11 mouse cellular contexts compared by ENCODE assay signal in genomic region chr5:137613076-137613475, GRCm38 (mm10). TPM values are rescaled to one million over a fixed set of nuclear protein-coding genes. Genes with fewer than 3 reads are reported as not detected.
DNase-seq lines count a peak whose midpoint lies in the region; ATAC-seq and TF ChIP-seq lines count a peak whose summit lies in the region.
"Had no signal": no experiment of that assay in that cellular context is flagged by ENCODE, and none has a peak within 500 bp of the region (broad histone marks: within the 10 kb centered on the region; RNA-seq: fewer than 3 reads in every experiment).

No protein-coding gene starts in this region.

- no peak for TF ChIP-seq CTCF in gastrocnemius, adult 2 months (IDR thresholded peaks at IDR 0.05)

- intact Hi-C loops in gastrocnemius, adult 2 months (cut with DNase I), result no loop called here

- no peak for ATAC-seq in limb, embryonic 11.5 days (ENCODE audit: insufficient number of reproducible peaks, low FRiP score, low TSS enrichment, low read depth)
- no peak for ATAC-seq in erythroblast, adult 5-6 weeks (replicated peaks; ENCODE audit: low FRiP score, poor library complexity, severe bottlenecking)
- ATAC-seq: liver, postnatal 0 days had no signal

- peak overlapping the region; percentile 88 for H3K27ac ChIP-seq in gastrocnemius, adult 2 months
- peak overlapping the region; percentile 55 for H3K27ac ChIP-seq in brown adipose tissue, adult 24 weeks (replicated peaks; ENCODE audit: low read depth, low read length)
- H3K27ac ChIP-seq in limb, embryonic 11.5 days (replicated peaks; ENCODE audit: low read depth, low read length), result peak overlapping the region; percentile 97; the same call in 1 of the 2 replicates

- no peaks in the 10 kb centered on the region for H3K9me3 ChIP-seq in limb, embryonic 11.5 days (ENCODE audit: control insufficient read depth, low read length)

- H3K4me3 ChIP-seq in gastrocnemius, adult 2 months, result peak overlapping the region; percentile 72
- H3K4me3 ChIP-seq in brown adipose tissue, adult 24 weeks (ENCODE audit: insufficient read depth, low read depth, low read length), result no peak overlapping the region
- H3K4me3 ChIP-seq in limb, embryonic 11.5 days (ENCODE audit: low read depth, low read length), result no peak overlapping the region

- H3K9ac ChIP-seq in limb, embryonic 11.5 days (ENCODE audit: low read length), result peak overlapping the region; percentile 41
- H3K9ac ChIP-seq: liver, postnatal 0 days had no signal

- 72% methylated on average over 5 of the region's 5 CpGs for WGBS in limb, embryonic 11.5 days

- H3K4me1 ChIP-seq in brown adipose tissue, adult 24 weeks (ENCODE audit: control insufficient read depth, insufficient read depth, insufficient read length, low read length), result peaks cover 20% of the 10 kb centered on the region
- H3K4me1 ChIP-seq in limb, embryonic 11.5 days (ENCODE audit: control insufficient read depth, insufficient read depth, low read length), result peaks cover 46% of the 10 kb centered on the region

- H3K27me3 ChIP-seq in limb, embryonic 11.5 days (ENCODE audit: control insufficient read depth, insufficient read depth, low read length), result no peaks in the 10 kb centered on the region

- no peak overlapping the region for H3K4me2 ChIP-seq in limb, embryonic 11.5 days (ENCODE audit: low read depth, severe bottlenecking)

- no peaks in the 10 kb centered on the region for H3K36me3 ChIP-seq in limb, embryonic 11.5 days (ENCODE audit: control insufficient read depth, insufficient read depth, low read length)

- peak; percentile 56 for DNase-seq in gastrocnemius, adult 2 months
- no peak for DNase-seq in gastrocnemius, postnatal 4 days (ENCODE audit: low spot score in 2 of 2)
- peak; percentile 33 for DNase-seq in lung, postnatal 25 days (ENCODE audit: low spot score)
- no peak for DNase-seq in lung, postnatal 4 days
- DNase-seq in limb, embryonic 11.5 days (ENCODE audit: low spot score), result no peak
- DNase-seq in cerebellum, adult 11-12 months, result no peak
- DNase-seq: cerebellum, adult 8-10 months; liver, postnatal 0 days; right cerebral cortex, postnatal 4 days had no signal

RNA-seq across cellular contexts. Expression of gene Pcolce, which starts 0.5 kb away (rescaled TPM):
- 10 to 100 TPM; 30.9 to 76.1 TPM for total RNA-seq in gastrocnemius, adult 2 months (2021)
- 100 to 1,000 TPM; 362 to 399 TPM for total RNA-seq in gastrocnemius, postnatal 4 days (2021)
- polyA plus RNA-seq in brown adipose tissue, adult 24 weeks (2012; ENCODE audit: insufficient read depth, insufficient read length, missing spikeins), result 66.8 and 89.9 TPM in 2 replicates
- polyA plus RNA-seq in limb, embryonic 11.5 days (2014; fragmentation: Nextera tagmentation; extraction: Ambion mirVana), result 150 TPM in 2 replicates
- total RNA-seq in erythroblast, adult 5-6 weeks (2015; ENCODE audit: low replicate concordance), result not detected in 2 replicates
- total RNA-seq in erythroblast, adult 5-6 weeks (2017; ENCODE audit: low replicate concordance), result not detected in 2 replicates

RNA-seq across cellular contexts. Expression of gene Mospd3, which starts 12.2 kb away (rescaled TPM):
- 10 to 100 TPM in 1 of 2 experiments, 1 to 10 TPM in 1; 9.8 to 12.2 TPM for total RNA-seq in gastrocnemius, adult 2 months (2021)
- total RNA-seq in gastrocnemius, postnatal 4 days (2021), result 10 to 100 TPM; 31.1 to 35.3 TPM
- polyA plus RNA-seq in brown adipose tissue, adult 24 weeks (2012; ENCODE audit: insufficient read depth, insufficient read length, missing spikeins), result 31.1 and 45.9 TPM in 2 replicates
- 20.4 and 21.4 TPM in 2 replicates for polyA plus RNA-seq in limb, embryonic 11.5 days (2014; fragmentation: Nextera tagmentation; extraction: Ambion mirVana)
- 18.6 and 37.2 TPM in 2 replicates for total RNA-seq in erythroblast, adult 5-6 weeks (2015; ENCODE audit: low replicate concordance)
- 0.43 TPM in 1 of 2 replicates, not detected in the other for total RNA-seq in erythroblast, adult 5-6 weeks (2017; ENCODE audit: low replicate concordance)

RNA-seq across cellular contexts. Expression of gene Fbxo24, which starts 15.7 kb away (rescaled TPM):
- total RNA-seq in gastrocnemius, adult 2 months (2021), result under 1 TPM; 0.15 to 0.28 TPM
- under 1 TPM; 0.74 to 0.80 TPM for total RNA-seq in gastrocnemius, postnatal 4 days (2021)
- not detected in 2 replicates for polyA plus RNA-seq in brown adipose tissue, adult 24 weeks (2012; ENCODE audit: insufficient read depth, insufficient read length, missing spikeins)
- 0.11 and 0.24 TPM in 2 replicates for polyA plus RNA-seq in limb, embryonic 11.5 days (2014; fragmentation: Nextera tagmentation; extraction: Ambion mirVana)
- not detected in 2 replicates for total RNA-seq in erythroblast, adult 5-6 weeks (2015; ENCODE audit: low replicate concordance)
- not detected in 2 replicates for total RNA-seq in erythroblast, adult 5-6 weeks (2017; ENCODE audit: low replicate concordance)
- polyA plus RNA-seq: liver, postnatal 0 days had no signal

RNA-seq across cellular contexts. Expression of gene Lrch4, which starts 15.8 kb away (rescaled TPM):
- total RNA-seq in gastrocnemius, adult 2 months (2021), result 10 to 100 TPM; 15.6 to 17.1 TPM
- 10 to 100 TPM; 19.2 to 23.0 TPM for total RNA-seq in gastrocnemius, postnatal 4 days (2021)
- polyA plus RNA-seq in brown adipose tissue, adult 24 weeks (2012; ENCODE audit: insufficient read depth, insufficient read length, missing spikeins), result 11.5 and 13.6 TPM in 2 replicates
- 31.1 and 35.3 TPM in 2 replicates for polyA plus RNA-seq in limb, embryonic 11.5 days (2014; fragmentation: Nextera tagmentation; extraction: Ambion mirVana)
- 9.0 and 27.2 TPM in 2 replicates for total RNA-seq in erythroblast, adult 5-6 weeks (2015; ENCODE audit: low replicate concordance)
- total RNA-seq in erythroblast, adult 5-6 weeks (2017; ENCODE audit: low replicate concordance), result 10.6 and 13.9 TPM in 2 replicates

RNA-seq across cellular contexts. Expression of gene Gm20605, which starts 15.9 kb away (rescaled TPM):
- 1 to 10 TPM; 2.9 to 3.3 TPM for total RNA-seq in gastrocnemius, adult 2 months (2021)
- 10 to 100 TPM in 1 of 2 experiments, 1 to 10 TPM in 1; 8.6 to 11.0 TPM for total RNA-seq in gastrocnemius, postnatal 4 days (2021)
- polyA plus RNA-seq in brown adipose tissue, adult 24 weeks (2012; ENCODE audit: insufficient read depth, insufficient read length, missing spikeins), result 0.95 and 2.3 TPM in 2 replicates
- polyA plus RNA-seq in limb, embryonic 11.5 days (2014; fragmentation: Nextera tagmentation; extraction: Ambion mirVana), result 6.5 and 11.5 TPM in 2 replicates
- total RNA-seq in erythroblast, adult 5-6 weeks (2015; ENCODE audit: low replicate concordance), result 1.9 and 6.3 TPM in 2 replicates
- total RNA-seq in erythroblast, adult 5-6 weeks (2017; ENCODE audit: low replicate concordance), result 0.94 and 4.7 TPM in 2 replicates

Comparison
In these comparisons a context has a peak if more than half of its experiments do, and no peak if none do; other contexts are left out.
1. DNase-seq: peak in gastrocnemius, adult 2 months (single experiment) and lung, postnatal 25 days (single experiment); none in gastrocnemius, postnatal 4 days (0 of 2), lung, postnatal 4 days (0 of 2), limb, embryonic 11.5 days (single experiment) and cerebellum, adult 11-12 months (single experiment).
2. RNA of gene Pcolce, which starts 0.5 kb away (total RNA-seq): 362 to 399 TPM in gastrocnemius, postnatal 4 days and 30.9 to 76.1 TPM in gastrocnemius, adult 2 months; not detected in erythroblast, adult 5-6 weeks; every median in the first group is over 10 times any median in the second.
3. Peak in every context shown above with its lines, with median percentiles within 50 percentile points of each other: H3K27ac ChIP-seq.